Mouse (Mus musculus) olfactory bulb, adult 2 months (tissue): ENCODE results near the gene Slc39a7.

Experiments used
- CTCF ChIP-seq: fragments of 200-500 bp; IDR thresholded peaks from 2 replicates; pipeline ENCODE4 v1.5.1; 2012; ENCODE audit warnings: low read depth, mild to moderate bottlenecking, low read length, moderate library complexity; ENCODE audit not compliant: insufficient read depth
- POLR2A ChIP-seq: fragments of 200-500 bp; IDR thresholded peaks from 2 replicates; pipeline ENCODE4 v1.6.1; 2012; ENCODE audit warnings: mild to moderate bottlenecking, low read depth, low read length, moderate library complexity; ENCODE audit not compliant: insufficient read depth

DNA sequence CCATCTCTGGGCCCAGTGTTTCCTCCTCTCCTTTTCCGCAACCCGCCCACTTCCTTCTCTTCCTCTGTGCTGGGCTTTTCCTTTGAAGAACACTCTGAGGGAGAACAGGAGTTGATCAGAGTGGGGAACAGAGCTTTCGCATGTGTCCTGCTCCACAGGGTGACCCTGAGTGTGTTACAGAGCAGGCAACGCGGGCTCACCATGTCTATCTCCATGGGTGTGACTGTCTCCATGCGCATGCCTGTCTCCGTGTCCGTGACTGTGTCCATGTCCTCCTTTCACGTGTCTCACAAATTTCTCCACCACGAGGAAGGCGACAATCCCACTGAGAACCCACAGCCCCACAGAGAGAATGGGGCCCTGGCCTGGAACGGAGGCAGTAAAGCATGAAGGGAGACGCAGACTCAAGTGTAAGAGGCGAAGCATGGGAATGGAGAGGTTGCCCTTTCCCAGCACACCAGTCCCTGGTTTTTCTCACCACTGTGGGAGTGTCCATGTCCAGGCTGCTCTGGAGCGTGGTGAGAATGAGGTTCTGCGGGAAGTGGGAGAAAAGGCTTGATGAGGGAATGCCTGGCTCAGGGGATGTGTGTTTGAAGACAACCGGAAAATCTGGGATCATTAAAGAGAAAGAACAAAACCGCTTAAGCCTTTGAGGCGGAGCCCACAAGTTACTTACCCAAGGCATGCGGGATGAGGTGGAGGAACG, 1.4 kb downstream of the Slc39a7 start:
- TF ChIP-seq CTCF (no peak), POLR2A (no peak)
